Mouse (Mus musculus) ES-E14 (cell line): ENCODE data around the gene Zfp687. TPM values are rescaled to one million over a fixed set of nuclear protein-coding genes. Genes with fewer than 3 reads are reported as not detected.

ENCODE experiments used
- DNase-seq: peaks from one replicate; pipeline ENCODE4 v3.0.0-alpha.2; 2013; ENCODE audit warnings: low read depth, low spot score
- H3K27ac ChIP-seq: 2 replicates; pipeline ENCODE4 v1.5.1; 2012; ENCODE audit warnings: low read depth, mild to moderate bottlenecking, low read length, moderate library complexity, mixed read lengths; ENCODE audit not compliant: poor library complexity, insufficient read depth, severe bottlenecking
- H3K36me3 ChIP-seq: 2 replicates; pipeline ENCODE4 v1.6.1; 2012; ENCODE audit warnings: mild to moderate bottlenecking, low read length, moderate library complexity, mixed read lengths; ENCODE audit not compliant: control insufficient read depth, poor library complexity, insufficient read depth, severe bottlenecking
- H3K4me1 ChIP-seq, 2 experiments: fragments of 150-350 bp in 1 of 2; sonication (generic) in 1 of 2; 2 replicates each; pipeline ENCODE4 v1.6.1; 2012; ENCODE audit warnings: low read length in 2 of 2, mild to moderate bottlenecking in 1 of 2, mixed read lengths in 1 of 2; ENCODE audit not compliant: control insufficient read depth in 2 of 2, insufficient read depth in 2 of 2, poor library complexity in 1 of 2
- H3K4me3 ChIP-seq, 2 experiments: fragments of 150-350 bp in 1 of 2; sonication (generic) in 1 of 2; 2 replicates each; pipeline ENCODE4 v1.5.1; 2012; ENCODE audit warnings: low read length in 2 of 2, low read depth in 1 of 2, mild to moderate bottlenecking in 1 of 2, mixed read lengths in 1 of 2; ENCODE audit not compliant: insufficient read depth in 1 of 2, poor library complexity in 1 of 2, severe bottlenecking in 1 of 2
- H3K9ac ChIP-seq: 2 replicates; pipeline ENCODE4 v1.6.1; 2012; ENCODE audit warnings: low read depth, mild to moderate bottlenecking, low read length, mixed read lengths; ENCODE audit not compliant: poor library complexity, insufficient read depth, severe bottlenecking
- H3K9me3 ChIP-seq: fragments of 150-350 bp; sonication (generic); 2 replicates; pipeline ENCODE4 v1.6.1; 2012; ENCODE audit warnings: low read depth, mild to moderate bottlenecking, low read length; ENCODE audit not compliant: control insufficient read depth, insufficient read depth
- CHD2 ChIP-seq: IDR thresholded peaks from 2 replicates; pipeline ENCODE4 v1.6.1; 2014; ENCODE audit warnings: mild to moderate bottlenecking, low read depth, low read length, inconsistent platforms
- HCFC1 ChIP-seq: IDR thresholded peaks from 2 replicates; pipeline ENCODE4 v1.6.1; 2012; ENCODE audit warnings: low read length, inconsistent platforms, borderline replicate concordance; ENCODE audit not compliant: insufficient read depth
- MAFK ChIP-seq: IDR thresholded peaks from 2 replicates; pipeline ENCODE4 v1.6.1; 2014; ENCODE audit warnings: mild to moderate bottlenecking, low read depth, low read length, inconsistent platforms; ENCODE audit not compliant: insufficient read depth
- ZC3H11A ChIP-seq: IDR thresholded peaks from 2 replicates; pipeline ENCODE4 v1.6.1; 2012; ENCODE audit warnings: low read depth, mild to moderate bottlenecking, inconsistent platforms, low read length, borderline replicate concordance
- ZNF384 ChIP-seq: IDR thresholded peaks from 2 replicates; pipeline ENCODE4 v1.6.1; 2012; ENCODE audit warnings: low read depth, low read length, inconsistent platforms
- in situ Hi-C, 2 experiments: fragments of 600-800 bp; cut with MboI; formaldehyde crosslinking; loops; one replicate each; pipeline ENCODE4 v1.15.1; 2025; ENCODE audit warnings: low sequenced_read_pairs in 2 of 2, inconsistent platforms in 1 of 2; ENCODE audit not compliant: unreplicated experiment in 2 of 2
- total RNA-seq: library from RNA; depleted of rRNA; stranded (reverse); fragments of 300-350 nt; gene quantifications from 2 replicates; pipeline ENCODE4 v1.2.3, GENCODE M21; 2012

The Zfp687 gene
- total RNA-seq, 1 experiment: 19.8 TPM

GRCm38 (mm10) chr3:95016532-95017056 is 1.3 kb upstream of the Zfp687 start:
- DNase-seq: no peak
- H3K36me3 ChIP-seq: peaks cover 7% of the 10 kb centered on the region
- no peak for TF ChIP-seq HCFC1
- peak overlapping the region; percentile 92 for H3K9ac ChIP-seq
- no peaks in the 10 kb centered on the region for H3K9me3 ChIP-seq
- peak overlapping the region; percentile 79 to 92 for H3K4me3 ChIP-seq
- H3K27ac ChIP-seq: peak overlapping the region; percentile 59
- H3K4me1 ChIP-seq: peaks cover 0 to 5% of the 10 kb centered on the region in 2 experiments; a peak in 1 of 4 replicates
- in situ Hi-C loops: no loop called here

DNA sequence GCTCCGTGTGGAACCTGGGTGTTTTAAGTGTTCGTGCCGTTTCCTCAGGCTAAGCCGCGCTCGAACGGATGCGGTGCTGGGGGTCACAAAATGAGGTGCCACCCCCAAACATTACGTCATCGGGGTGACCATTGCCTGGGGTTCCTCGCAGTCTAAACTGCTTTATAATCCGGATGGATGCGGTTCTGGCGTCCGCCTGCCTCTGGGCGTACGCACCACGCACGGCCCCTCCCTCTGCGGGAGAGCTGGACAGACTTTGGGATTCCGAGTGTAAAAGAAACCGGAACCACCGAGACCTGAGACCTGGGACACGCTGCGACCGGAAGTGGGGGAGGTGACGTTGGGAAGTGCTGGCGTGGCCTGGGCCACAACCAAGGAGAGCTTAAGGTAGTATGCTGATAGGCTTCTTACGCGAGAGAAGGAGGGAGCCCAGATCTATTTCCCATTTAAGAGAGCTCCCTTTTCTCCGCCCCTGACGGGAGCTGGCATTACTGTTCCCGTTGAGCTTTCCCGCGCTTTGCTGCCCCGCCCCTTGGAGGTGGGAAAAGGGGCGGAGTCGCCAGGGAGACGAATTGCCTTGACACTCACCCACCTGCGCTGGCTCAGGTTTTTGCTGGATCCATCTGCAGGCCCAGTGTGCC is 763 bp upstream of the Zfp687 start:
- peaks cover 0 to 5% of the 10 kb centered on the region in 2 experiments; a peak in 1 of 4 replicates for H3K4me1 ChIP-seq

GRCm38 (mm10) chr3:95014428-95015151 is 658 bp downstream of the Zfp687 start:
- no peaks in the 10 kb centered on the region for H3K9me3 ChIP-seq
- TF ChIP-seq MAFK: no peak
- no peak for TF ChIP-seq ZC3H11A
- TF ChIP-seq HCFC1: no peak
- TF ChIP-seq ZNF384: no peak
- TF ChIP-seq CHD2: no peak
- H3K27ac ChIP-seq: peak overlapping the region; percentile 74
- peak overlapping the region; percentile 89 for H3K9ac ChIP-seq
- peaks cover 25% of the 10 kb centered on the region for H3K36me3 ChIP-seq
- peak overlapping the region; percentile 79 to 92 for H3K4me3 ChIP-seq
- in situ Hi-C loops: no loop called here
- DNase-seq: peak; percentile 33
- peaks cover 0 to 5% of the 10 kb centered on the region in 2 experiments; a peak in 1 of 4 replicates for H3K4me1 ChIP-seq

More for the DNA sequence above, 763 bp upstream of the Zfp687 start:
- in situ Hi-C loops: no loop called here
- Histone ChIP-seq H3K9ac (peak overlapping the region; percentile 92), H3K27ac (peak overlapping the region; percentile 97), H3K9me3 (no peaks in the 10 kb centered on the region), H3K4me3 (peak overlapping the region; percentile 79 to 92), H3K36me3 (peaks cover 12% of the 10 kb centered on the region)
- DNase-seq: peak; percentile 99
- TF ChIP-seq HCFC1 (peak; percentile 71), MAFK (no peak), CHD2 (peak; percentile 25; the same call in 1 of the 2 replicates)

- DNase-seq: no peak
- Histone ChIP-seq H3K4me3 (peak overlapping the region; percentile 79 to 92), H3K9me3 (no peaks in the 10 kb centered on the region), H3K9ac (peak overlapping the region; percentile 89), H3K27ac (no peak overlapping the region), H3K4me1 (peaks cover 0 to 5% of the 10 kb centered on the region in 2 experiments; a peak in 1 of 4 replicates), H3K36me3 (peaks cover 29% of the 10 kb centered on the region)
- TF ChIP-seq HCFC1 (no peak), ZNF384 (no peak), CHD2 (no peak), MAFK (no peak), ZC3H11A (no peak)
- in situ Hi-C loops: no loop called here
Observed at GRCm38 (mm10) chr3:95013699-95014427, 1.4 kb downstream of the Zfp687 start.
